Mouse (Mus musculus) heart, postnatal 0 days (tissue): ENCODE results near the gene Pla2g10.

Experiments
- CTCF ChIP-seq: IDR thresholded peaks from 2 replicates; pipeline ENCODE4 v1.5.1; 2016; ENCODE audit warnings: antibody characterized with exemption, control low read depth, low read depth
- EP300 ChIP-seq: IDR thresholded peaks from 2 replicates; pipeline ENCODE4 v1.6.1; 2016; ENCODE audit warnings: antibody characterized with exemption, low read depth

GRCm38 (mm10) chr16:13764519-13764918, 33.7 kb upstream of the Pla2g10 start:
- TF ChIP-seq CTCF (no peak), EP300 (no peak)
